Comparison of ENCODE assay signal across 31 mouse cellular contexts in the genomic region with DNA sequence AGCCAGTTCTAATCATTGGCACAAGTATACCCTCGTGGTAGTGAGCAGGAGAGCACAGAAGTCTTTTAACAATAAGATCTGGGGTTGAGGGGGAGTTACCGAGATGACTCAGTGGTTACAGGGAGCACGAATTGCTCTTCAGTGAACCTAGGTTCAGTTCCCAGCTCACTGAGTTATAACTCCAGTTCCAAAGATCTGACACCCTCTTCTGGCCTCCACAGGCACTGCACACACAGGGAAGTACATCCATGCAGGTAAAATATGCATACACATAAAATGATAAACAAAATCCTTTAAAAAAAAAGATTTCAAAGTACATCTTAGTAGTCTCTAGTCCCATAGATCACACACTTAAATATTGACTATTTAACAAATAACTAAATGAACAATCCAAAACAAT. TPM values are rescaled to one million over a fixed set of nuclear protein-coding genes. Genes with fewer than 3 reads are reported as not detected.
DNase-seq lines count a peak whose midpoint lies in the region; ATAC-seq and TF ChIP-seq lines count a peak whose summit lies in the region.
"Had no signal": no experiment of that assay in that cellular context is flagged by ENCODE, and none has a peak within 500 bp of the region (broad histone marks: within the 10 kb centered on the region; RNA-seq: fewer than 3 reads in every experiment).

No protein-coding gene starts in this region.

- H3K27me3 ChIP-seq in lung, embryonic 14.5 days (ENCODE audit: insufficient read depth, low read length): no peaks in the 10 kb centered on the region
- no peaks in the 10 kb centered on the region for H3K27me3 ChIP-seq in heart, embryonic 12.5 days (replicated peaks)
- H3K27me3 ChIP-seq: heart, embryonic 15.5 days; intestine, embryonic 15.5 days; limb, embryonic 15.5 days; liver, embryonic 13.5 days; neural tube, embryonic 12.5 days had no signal

- no peak overlapping the region for H3K27ac ChIP-seq in lung, embryonic 14.5 days (ENCODE audit: low read depth)
- H3K27ac ChIP-seq in heart, embryonic 12.5 days (ENCODE audit: poor library complexity, severe bottlenecking): no peak overlapping the region
- H3K27ac ChIP-seq: heart, embryonic 15.5 days; intestine, embryonic 15.5 days; limb, embryonic 15.5 days; liver, embryonic 13.5 days; neural tube, embryonic 12.5 days had no signal

- ATAC-seq in lung, embryonic 14.5 days (ENCODE audit: insufficient read depth): no peak
- no peak for ATAC-seq in heart, embryonic 12.5 days (ENCODE audit: insufficient number of reproducible peaks, low FRiP score)
- ATAC-seq: forebrain, postnatal 0 days; hindbrain, embryonic 16.5 days; intestine, embryonic 15.5 days; midbrain, embryonic 16.5 days had no signal

- WGBS in lung, embryonic 14.5 days: 81% methylated on average over 3 of the region's 3 CpGs
- 91% methylated on average over 3 of the region's 3 CpGs for WGBS in heart, embryonic 12.5 days

- no peak for DNase-seq in lung, embryonic 14.5 days
- no peak for DNase-seq in lung, postnatal 36 days
- DNase-seq in ES-CJ7 (ENCODE audit: low read depth, low spot score) (peak; percentile 34), R1 (ENCODE audit: low read depth, low spot score) (peak; percentile 58)
- DNase-seq in embryo, embryonic 10.5 days (ENCODE audit: low spot score): no peak
- DNase-seq in neural tube, embryonic 10.5 days (ENCODE audit: extremely low spot score, low spot score): no peak
- DNase-seq: adrenal gland, postnatal 14 days; B cell, adult 2 months; cerebellum, adult 11-12 months; cerebellum, postnatal 10 days; forebrain, postnatal 0 days; gastrocnemius, postnatal 14 days; kidney, adult 9 months; kidney, postnatal 10 days; layer of hippocampus, adult 9-11 months; left cerebral cortex, postnatal 4 days; liver, embryonic 13.5 days; lung, adult 18-20 months; lung, postnatal 10 days; right cerebral cortex, adult 18-20 months; spleen, adult 18-20 months; thymus, adult 18-20 months; thymus, postnatal 4 days had no signal

- no peak overlapping the region for H3K4me2 ChIP-seq in lung, embryonic 14.5 days
- H3K4me2 ChIP-seq in heart, embryonic 12.5 days: no peak overlapping the region
- H3K4me2 ChIP-seq: heart, embryonic 15.5 days; intestine, embryonic 15.5 days; limb, embryonic 15.5 days; liver, embryonic 13.5 days; neural tube, embryonic 12.5 days had no signal

- no peak overlapping the region for H3K4me3 ChIP-seq in lung, embryonic 14.5 days (ENCODE audit: low read depth, low read length)
- no peak overlapping the region for H3K4me3 ChIP-seq in heart, embryonic 12.5 days
- H3K4me3 ChIP-seq: erythroblast, embryonic 14.5 days; heart, embryonic 15.5 days; intestine, embryonic 15.5 days; limb, embryonic 15.5 days; liver, embryonic 13.5 days; neural tube, embryonic 12.5 days had no signal

- H3K36me3 ChIP-seq in lung, embryonic 14.5 days (ENCODE audit: insufficient read depth): peaks cover 11% of the 10 kb centered on the region; the same call in 1 of the 2 replicates
- peaks cover 18% of the 10 kb centered on the region for H3K36me3 ChIP-seq in heart, embryonic 12.5 days
- H3K36me3 ChIP-seq: intestine, embryonic 15.5 days; neural tube, embryonic 12.5 days had no signal

- 0 out of 2 replicates have a peak, but pooled peaks have one; percentile 5 for TF ChIP-seq CTCF in lung, embryonic 14.5 days (IDR thresholded peaks at IDR 0.05; ENCODE audit: low read depth)

- H3K9me3 ChIP-seq in lung, embryonic 14.5 days (ENCODE audit: low read depth, low read length): no peaks in the 10 kb centered on the region
- H3K9me3 ChIP-seq in heart, embryonic 12.5 days (replicated peaks): no peaks in the 10 kb centered on the region
- H3K9me3 ChIP-seq: heart, embryonic 15.5 days; intestine, embryonic 15.5 days; limb, embryonic 15.5 days; liver, embryonic 13.5 days; neural tube, embryonic 12.5 days had no signal

- H3K4me1 ChIP-seq in lung, embryonic 14.5 days (ENCODE audit: insufficient read depth): no peaks in the 10 kb centered on the region
- peaks cover 11% of the 10 kb centered on the region for H3K4me1 ChIP-seq in heart, embryonic 12.5 days (replicated peaks)
- H3K4me1 ChIP-seq: intestine, embryonic 15.5 days; limb, embryonic 15.5 days; neural tube, embryonic 12.5 days had no signal

- H3K9ac ChIP-seq in lung, embryonic 14.5 days: no peak overlapping the region
- no peak overlapping the region for H3K9ac ChIP-seq in heart, embryonic 12.5 days
- H3K9ac ChIP-seq: forebrain, postnatal 0 days; heart, embryonic 15.5 days; intestine, embryonic 15.5 days; limb, embryonic 15.5 days; liver, embryonic 13.5 days; neural tube, embryonic 12.5 days had no signal

RNA-seq across cellular contexts. Expression of gene Cpd, which starts 29.2 kb away (rescaled TPM):
- 33.4 and 37.6 TPM in 2 replicates for polyA plus RNA-seq in lung, embryonic 14.5 days (2014; fragmentation: Nextera tagmentation; extraction: Ambion mirVana)
- polyA plus RNA-seq in heart, embryonic 12.5 days (2016; fragmentation: Nextera tagmentation; extraction: Ambion mirVana): 24.3 and 25.7 TPM in 2 replicates

RNA-seq across cellular contexts. Expression of gene Gosr1, which starts 54.3 kb away (rescaled TPM):
- polyA plus RNA-seq in lung, embryonic 14.5 days (2014; fragmentation: Nextera tagmentation; extraction: Ambion mirVana): 35.3 and 38.7 TPM in 2 replicates
- polyA plus RNA-seq in heart, embryonic 12.5 days (2016; fragmentation: Nextera tagmentation; extraction: Ambion mirVana): 18.3 and 21.6 TPM in 2 replicates

Comparison
In these comparisons a context has a peak if more than half of its experiments do, and no peak if none do; other contexts are left out.
1. DNase-seq: peak in ES-CJ7 (single experiment) and R1 (single experiment); none in lung, embryonic 14.5 days (single experiment), lung, postnatal 36 days (single experiment), embryo, embryonic 10.5 days (single experiment) and neural tube, embryonic 10.5 days (single experiment).